Mouse (Mus musculus) small intestine, adult 2 months (tissue): ENCODE measurements at regions not wholly inside any gene's neighbourhood (a gene's known extent, or its start where the extent isn't known, plus 50 kb on each side); places are given as distances from the start of the nearest gene placed in this dataset.

Experiments
- H3K27ac ChIP-seq: fragments of 200-500 bp; 2 replicates; pipeline ENCODE4 v1.5.1; 2012; ENCODE audit warnings: low read depth, low read length, control low read depth, inconsistent platforms; ENCODE audit not compliant: insufficient read depth
- H3K27me3 ChIP-seq: fragments of 200-500 bp; 2 replicates; pipeline ENCODE4 v1.6.1; 2012; ENCODE audit warnings: mild to moderate bottlenecking, moderate library complexity, low read length, inconsistent platforms; ENCODE audit not compliant: control insufficient read depth, insufficient read depth
- H3K36me3 ChIP-seq: fragments of 200-500 bp; 2 replicates; pipeline ENCODE4 v1.6.1; 2012; ENCODE audit warnings: mild to moderate bottlenecking, low read length, control low read depth, inconsistent platforms; ENCODE audit not compliant: control insufficient read depth, insufficient read depth
- H3K4me1 ChIP-seq: fragments of 200-500 bp; 2 replicates; pipeline ENCODE4 v1.6.1; 2012; ENCODE audit warnings: low read length, inconsistent platforms, mixed read lengths; ENCODE audit not compliant: control insufficient read depth, insufficient read depth, insufficient read length
- H3K4me3 ChIP-seq: fragments of 200-500 bp; 2 replicates; pipeline ENCODE4 v1.5.1; 2012; ENCODE audit warnings: low read depth, mild to moderate bottlenecking, control low read depth, inconsistent platforms, low read length, moderate library complexity
- CTCF ChIP-seq: fragments of 200-500 bp; IDR thresholded peaks from 2 replicates; pipeline ENCODE4 v1.5.1; 2012; ENCODE audit warnings: low read depth, mild to moderate bottlenecking, control low read depth, inconsistent platforms, low read length, moderate library complexity, mixed read lengths; ENCODE audit not compliant: insufficient replicate concordance, insufficient read length; ENCODE audit errors: extremely low read depth
- POLR2A ChIP-seq: fragments of 200-500 bp; IDR thresholded peaks from 2 replicates; pipeline ENCODE4 v1.6.1; 2012; ENCODE audit warnings: low read depth, mild to moderate bottlenecking, control low read depth, inconsistent platforms, low read length, moderate library complexity
- WGBS: fragments of 180-500 bp; shearing (Covaris S2); methylation state at CpG from one replicate; pipeline ENCODE4 v1.1.7; 2018; 5-methylcytosine and 5-hydroxymethylcytosine counted together

DNA sequence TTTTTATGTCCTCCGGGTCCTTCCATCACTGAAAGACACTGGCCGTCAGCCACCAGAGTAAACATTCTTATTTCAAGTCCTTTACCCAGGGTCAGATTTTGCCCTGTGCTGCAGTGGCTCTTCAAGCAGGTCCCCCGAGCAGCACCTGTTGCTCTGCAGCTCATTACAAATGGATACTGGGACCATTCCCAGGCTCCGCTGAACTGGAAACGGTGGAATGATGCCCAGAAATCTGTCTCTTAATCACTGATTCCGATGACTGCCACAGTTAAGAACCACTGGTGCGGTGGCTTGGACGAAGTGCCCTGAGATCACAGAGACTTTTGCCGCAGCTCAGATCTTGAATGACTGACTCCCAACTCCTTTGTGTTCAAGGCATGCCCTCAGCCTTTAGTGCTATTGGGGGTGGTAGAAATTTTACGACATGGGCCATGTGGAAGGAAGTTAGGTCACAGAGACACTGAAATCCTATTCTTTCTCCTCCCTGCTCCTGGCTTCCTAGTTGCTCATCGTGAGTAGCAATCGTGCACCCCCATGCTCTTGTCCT is 179.6 kb upstream of the Prickle1 start:
- Histone ChIP-seq H3K36me3 (no peaks in the 10 kb centered on the region), H3K27ac (no peak overlapping the region), H3K4me1 (no peaks in the 10 kb centered on the region), H3K4me3 (no peak overlapping the region), H3K27me3 (no peaks in the 10 kb centered on the region)
- WGBS, result 71% methylated on average over 12 of the region's 12 CpGs
- TF ChIP-seq POLR2A, result no peak
- TF ChIP-seq CTCF, result no peak

DNA sequence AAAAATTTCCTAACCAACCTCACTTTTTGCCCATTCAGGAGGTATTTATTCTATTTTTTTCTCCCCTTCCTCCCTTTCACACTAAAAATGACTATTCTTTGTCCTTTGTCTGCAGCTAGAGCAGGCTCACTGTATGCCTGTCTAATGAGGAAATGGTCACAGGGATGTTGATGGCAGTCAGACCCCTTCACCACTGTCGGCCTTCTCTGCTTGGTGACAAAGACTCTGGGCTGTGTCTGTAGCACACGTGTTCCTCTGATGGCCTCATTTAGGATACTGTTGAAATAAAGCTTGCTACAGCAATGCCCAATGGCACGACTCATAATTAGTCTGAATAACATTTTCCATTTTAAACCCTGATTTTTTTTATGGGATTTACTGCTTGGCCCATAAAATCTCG is 178.6 kb upstream of the Prickle1 start:
- Histone ChIP-seq H3K27me3 (no peaks in the 10 kb centered on the region), H3K4me1 (no peaks in the 10 kb centered on the region), H3K27ac (no peak overlapping the region), H3K36me3 (no peaks in the 10 kb centered on the region), H3K4me3 (no peak overlapping the region)
- WGBS, result 64% methylated on average over 4 of the region's 4 CpGs
- TF ChIP-seq CTCF (no peak), POLR2A (no peak)

DNA sequence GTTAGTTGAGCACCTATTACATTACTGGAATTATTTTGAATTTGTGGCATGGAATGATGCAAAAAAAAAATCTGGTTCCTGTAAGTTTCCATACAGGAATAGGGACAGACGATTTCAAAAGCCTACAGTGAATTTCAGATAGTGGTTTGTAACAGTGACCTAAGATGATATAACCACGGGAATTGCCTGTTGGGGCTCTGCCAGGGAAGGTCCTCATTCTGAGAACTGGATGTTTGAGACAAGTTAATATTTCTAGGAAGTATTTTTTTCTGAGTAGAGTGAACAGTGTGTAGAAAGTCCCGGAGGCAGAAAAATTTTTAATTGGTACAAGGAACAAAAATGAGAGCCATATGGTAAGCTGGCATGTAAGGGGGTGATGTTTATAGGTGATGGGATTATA is 171.3 kb upstream of the Prickle1 start:
- no peaks in the 10 kb centered on the region for H3K36me3 ChIP-seq
- no peak for TF ChIP-seq POLR2A
- 58% methylated on average over 3 of the region's 3 CpGs for WGBS

GRCm38 (mm10) chr15:93763047-93763446 is 167.4 kb upstream of the Prickle1 start:
- Histone ChIP-seq H3K4me1 (no peaks in the 10 kb centered on the region), H3K36me3 (no peaks in the 10 kb centered on the region), H3K27ac (no peak overlapping the region), H3K4me3 (no peak overlapping the region), H3K27me3 (no peaks in the 10 kb centered on the region)
- TF ChIP-seq CTCF, result no peak
- TF ChIP-seq POLR2A, result no peak
- WGBS, result 80% methylated on average over 5 of the region's 5 CpGs

More for the DNA sequence above, 171.3 kb upstream of the Prickle1 start:
- H3K27me3 ChIP-seq, result no peaks in the 10 kb centered on the region
- H3K27ac ChIP-seq, result no peak overlapping the region
- H3K4me3 ChIP-seq, result no peak overlapping the region
- H3K4me1 ChIP-seq, result no peaks in the 10 kb centered on the region

DNA sequence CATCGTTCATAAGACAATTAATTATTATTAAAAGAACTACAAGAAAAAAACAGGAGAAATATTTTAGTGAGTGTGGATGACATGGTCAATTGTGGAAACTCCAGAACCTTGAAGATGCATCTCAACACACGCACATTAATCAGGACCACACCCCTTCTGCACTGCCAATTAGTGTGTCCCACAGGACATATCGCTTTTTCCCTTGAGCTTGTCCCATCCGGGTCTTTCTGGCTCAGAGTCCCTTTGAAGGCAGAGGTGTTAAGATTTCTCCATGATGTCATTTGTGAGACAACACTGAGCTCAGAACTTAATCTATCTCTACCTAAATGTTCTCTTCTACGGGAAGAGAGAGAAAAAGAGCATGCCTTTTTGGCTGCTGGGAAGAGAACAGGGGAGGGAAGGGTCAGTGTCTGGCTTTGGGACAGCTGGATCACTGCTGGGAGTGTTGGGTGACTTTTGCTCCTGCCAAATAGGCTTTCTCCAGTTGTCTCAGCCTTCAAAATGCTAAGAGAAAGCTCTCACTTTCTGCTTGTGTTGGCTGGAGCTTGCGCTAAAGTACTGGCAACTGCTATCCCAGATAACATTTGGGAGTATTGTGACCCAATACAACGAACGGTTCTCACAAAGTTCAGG is 162.6 kb upstream of the Prickle1 start:
- TF ChIP-seq POLR2A, result no peak
- no peak for TF ChIP-seq CTCF
- 72% methylated on average over 8 of the region's 8 CpGs for WGBS
- Histone ChIP-seq H3K4me3 (no peak overlapping the region), H3K36me3 (no peaks in the 10 kb centered on the region), H3K4me1 (no peaks in the 10 kb centered on the region), H3K27ac (no peak overlapping the region), H3K27me3 (no peaks in the 10 kb centered on the region)

DNA sequence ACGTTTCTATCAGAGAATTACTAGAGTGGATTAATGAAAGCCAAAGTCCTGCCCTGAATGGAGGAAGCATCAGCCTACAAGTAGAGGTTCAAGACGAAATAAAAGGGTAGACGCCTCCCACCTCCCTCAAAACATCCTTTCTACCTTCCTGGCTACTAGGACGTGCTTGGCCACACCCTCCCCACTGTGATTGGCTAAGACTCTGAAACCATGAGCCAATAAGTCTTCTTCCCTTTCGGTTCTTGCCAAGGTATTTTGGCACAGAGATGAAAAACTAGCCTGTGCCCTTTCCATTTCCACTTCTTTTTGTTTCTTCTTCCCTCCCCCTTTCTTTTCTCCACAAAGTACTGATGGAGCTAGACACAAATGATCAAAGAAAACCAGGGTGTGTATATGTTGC is 160.3 kb upstream of the Prickle1 start:
- Histone ChIP-seq H3K4me3 (no peak overlapping the region), H3K27me3 (no peaks in the 10 kb centered on the region), H3K27ac (no peak overlapping the region), H3K36me3 (no peaks in the 10 kb centered on the region), H3K4me1 (no peaks in the 10 kb centered on the region)
- 76% methylated on average over 5 of the region's 5 CpGs for WGBS
- TF ChIP-seq CTCF, result no peak
- no peak for TF ChIP-seq POLR2A

- Histone ChIP-seq H3K4me1 (no peaks in the 10 kb centered on the region), H3K27ac (no peak overlapping the region), H3K4me3 (no peak overlapping the region), H3K36me3 (no peaks in the 10 kb centered on the region), H3K27me3 (no peaks in the 10 kb centered on the region)
- TF ChIP-seq POLR2A, result no peak
- no peak for TF ChIP-seq CTCF
- 91% methylated on average over 14 of the region's 14 CpGs for WGBS
Measured at GRCm38 (mm10) chr15:93751817-93752216, 156.1 kb upstream of the Prickle1 start.
